Mouse (Mus musculus): ENCODE data around the gene Bri3.

GRCm38 (mm10) chr5:144263082-144263481 is 18.8 kb downstream of the Bri3 start:
- TF ChIP-seq POLR2A (IDR thresholded peaks at IDR 0.05; ENCODE audit: low read depth, low read length) (no peak), CTCF (IDR thresholded peaks at IDR 0.05; ENCODE audit: extremely low read depth, insufficient read length, insufficient replicate concordance, low read depth, low read length) (no peak)

Data from small intestine, adult 2 months (tissue).